Mouse (Mus musculus): ENCODE results near the gene Olfr1373.
"Not testable (repeated sequence)": the region's sequence is repeated elsewhere in the genome, so short reads cannot be mapped to it uniquely, and the experiment has no call there.

Gene Olfr1373

DNA sequence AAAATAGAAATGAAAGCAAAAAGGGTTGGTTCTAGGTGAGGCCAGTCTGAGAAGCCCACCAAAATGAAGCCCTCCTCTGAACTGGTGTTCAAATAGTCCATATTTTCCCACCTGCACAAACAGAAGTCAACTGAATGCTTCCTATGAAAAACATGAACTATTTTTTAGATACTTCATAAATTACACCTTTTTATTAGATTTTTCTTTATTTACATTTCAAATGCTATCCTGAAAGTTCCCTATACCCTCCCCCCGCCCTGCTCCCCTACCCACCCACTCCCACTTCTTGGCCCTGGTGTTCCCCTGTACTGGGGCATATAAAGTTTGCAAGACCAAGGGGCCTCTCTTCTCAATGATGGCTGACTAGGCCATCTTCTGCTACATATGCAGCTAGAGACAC lies at the start of gene Olfr1373:
Gene Olfr1373 (minus strand): TSS at position 101 of the 400 bp plus-strand sequence.
- DNase-seq (ENCODE audit: low spot score in 2 of 2), result not testable (repeated sequence)

DNA sequence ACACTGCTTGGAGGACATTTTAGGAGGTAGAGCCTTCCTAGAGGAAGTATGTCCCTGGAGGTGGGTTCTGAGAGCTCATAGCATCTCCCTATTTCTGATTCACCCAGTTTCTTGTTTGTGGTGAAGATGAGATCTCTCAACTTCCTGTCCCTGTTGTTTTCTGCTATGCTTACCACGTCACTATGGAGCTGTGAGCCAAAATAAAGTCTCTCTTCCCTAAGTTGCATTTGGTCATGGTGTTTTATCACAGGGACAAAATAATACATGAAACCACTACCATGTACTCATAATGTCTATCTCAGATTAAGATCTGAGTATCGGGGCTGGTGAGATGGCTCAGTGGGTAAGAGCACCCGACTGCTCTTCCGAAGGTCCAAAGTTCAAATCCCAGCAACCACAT lies 35.3 kb upstream of the Olfr1373 start:
- not testable (repeated sequence) for DNase-seq (ENCODE audit: low spot score in 2 of 2)

DNA sequence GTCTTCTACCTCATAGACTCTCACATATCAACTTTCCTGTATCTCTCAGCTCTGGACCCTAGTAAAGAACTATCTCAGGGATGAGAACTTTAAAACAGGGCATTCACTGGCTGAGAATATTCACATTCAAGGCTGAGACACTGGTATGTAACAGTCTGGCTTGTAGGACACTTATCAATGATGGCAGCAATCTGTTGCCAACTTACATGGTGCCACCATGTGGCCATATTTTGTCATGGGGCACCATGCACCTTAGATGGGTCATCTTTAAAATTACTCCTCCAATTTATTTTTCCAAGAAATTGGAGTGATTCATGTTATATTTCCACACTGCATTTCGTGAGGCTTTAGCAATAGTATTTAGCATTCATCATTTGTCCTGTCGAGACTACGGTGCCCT lies 34.6 kb upstream of the Olfr1373 start:
- not testable (repeated sequence) for DNase-seq (ENCODE audit: low spot score in 2 of 2)

GRCm38 (mm10) chr11:52168461-52168860 lies 23.1 kb upstream of the Olfr1373 start:
- DNase-seq (ENCODE audit: low spot score in 2 of 2), result no peak

- DNase-seq (ENCODE audit: low spot score in 2 of 2), result not testable (repeated sequence)
Measured at GRCm38 (mm10) chr11:52167901-52168302, 22.6 kb upstream of the Olfr1373 start.

- DNase-seq (ENCODE audit: low spot score in 2 of 2), result no peak
Measured at GRCm38 (mm10) chr11:52167126-52167525, 21.8 kb upstream of the Olfr1373 start.

DNA sequence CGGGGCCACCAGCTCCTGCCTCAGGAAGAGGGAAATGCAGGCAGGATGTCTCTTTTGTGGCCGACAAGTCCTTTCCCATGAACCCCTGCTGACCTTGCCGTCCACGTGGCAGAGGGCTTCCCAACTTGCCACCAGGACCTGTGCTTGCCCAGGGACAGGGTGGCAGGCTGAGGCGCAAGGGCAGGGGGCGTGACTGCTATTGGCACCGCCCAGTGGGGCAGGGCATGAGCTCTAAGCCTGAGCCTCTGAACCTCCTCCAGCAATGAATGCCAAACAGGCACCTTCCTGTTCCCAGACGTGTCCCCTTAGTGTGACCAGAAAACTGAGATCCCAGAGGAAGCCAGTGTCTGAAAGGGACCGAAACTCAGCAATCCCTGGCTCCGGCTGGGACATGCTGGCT lies 18.6 kb upstream of the Olfr1373 start:
- DNase-seq (ENCODE audit: low spot score in 2 of 2), result peak in 1 of 2 experiments; percentile 24

DNA sequence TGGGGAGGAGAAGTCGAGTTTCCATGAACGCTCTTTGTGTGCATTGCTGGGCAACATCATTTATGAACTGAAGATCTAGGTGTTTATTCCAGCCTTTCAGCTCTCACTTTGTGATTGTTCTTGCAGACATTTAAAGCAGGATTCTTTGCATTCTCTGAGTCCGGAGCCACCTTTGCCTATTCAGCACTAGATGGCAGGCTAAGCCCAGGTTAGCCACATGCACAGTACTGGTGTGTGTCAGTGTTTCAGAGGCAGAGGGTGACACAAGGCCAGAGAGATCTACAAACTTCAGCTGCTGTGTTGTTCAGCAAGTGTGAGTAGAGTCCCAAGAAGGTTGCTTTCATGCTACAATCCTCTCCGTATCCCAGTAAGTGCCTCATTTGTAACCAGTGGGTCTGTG lies 1.7 kb downstream of the Olfr1373 start:
- DNase-seq (ENCODE audit: low spot score in 2 of 2), result not testable (repeated sequence)

DNA sequence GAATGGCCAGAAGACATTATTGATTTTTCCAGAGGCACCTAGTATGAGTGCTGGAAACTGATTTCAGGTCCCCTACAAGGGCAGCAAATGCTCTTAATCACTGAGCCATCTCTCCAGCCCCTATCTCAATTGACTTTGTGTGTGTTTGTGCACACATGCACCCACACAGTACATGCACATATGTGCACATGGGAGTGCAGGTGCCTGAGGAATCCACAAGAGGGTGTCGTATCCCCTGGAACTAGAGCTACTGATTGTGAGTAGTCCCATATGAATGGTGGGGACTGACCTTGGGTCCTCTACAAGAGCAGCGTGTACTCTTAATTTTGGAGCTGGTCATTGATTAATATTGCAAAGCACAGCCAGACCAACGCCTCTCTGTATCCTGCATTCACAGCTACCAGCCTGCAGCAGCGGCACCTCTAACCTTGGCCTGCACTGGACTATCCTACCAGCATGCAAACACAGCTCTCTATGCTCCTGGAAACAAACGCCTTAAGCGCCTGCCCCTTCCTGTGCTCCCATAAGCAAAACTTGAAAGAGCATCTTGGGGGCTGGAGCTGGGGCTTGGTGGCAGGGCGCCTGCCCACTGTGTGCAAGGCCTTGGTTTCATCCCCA lies 14.8 kb downstream of the Olfr1373 start:
- DNase-seq (ENCODE audit: low spot score in 2 of 2), result no peak

DNA sequence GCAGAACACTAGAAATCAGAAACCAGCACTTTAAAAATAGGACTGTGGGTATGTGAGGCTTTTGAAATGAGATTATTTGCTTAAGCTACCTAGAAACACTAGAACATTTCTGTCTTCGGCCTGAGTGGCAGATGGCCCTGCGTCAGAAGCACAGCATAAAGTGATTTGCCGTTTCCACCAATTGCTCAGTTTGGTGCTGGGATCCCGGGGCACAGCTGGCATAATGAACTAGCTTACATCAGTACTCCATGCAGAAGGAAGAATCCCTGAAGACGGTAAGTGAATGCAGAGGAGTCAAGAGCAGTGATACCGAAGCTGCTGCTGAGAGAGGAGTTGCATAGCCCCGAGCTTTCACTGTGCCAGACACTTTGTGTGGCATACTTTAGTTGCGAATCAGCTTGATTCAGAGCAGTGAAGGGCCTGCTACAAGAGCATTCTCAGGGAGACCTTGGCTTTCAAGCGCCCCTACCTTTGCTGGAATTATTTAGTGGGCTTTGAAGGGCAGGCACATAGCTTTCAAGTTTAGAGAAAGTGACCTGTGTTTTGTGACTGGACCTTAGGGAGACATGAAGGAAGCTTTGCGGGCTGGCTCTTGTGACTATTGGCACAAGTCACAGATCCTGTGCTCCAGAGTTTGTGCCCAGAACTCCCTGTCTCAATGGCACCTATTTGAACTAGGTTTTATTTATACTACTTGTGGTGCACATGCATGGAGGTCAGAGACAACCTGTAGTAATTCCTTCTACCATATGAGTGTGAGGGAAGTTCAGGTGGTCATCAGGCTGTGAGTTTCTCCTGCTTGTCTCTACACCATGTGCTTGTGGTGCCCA lies 15.5 kb downstream of the Olfr1373 start:
- DNase-seq (ENCODE audit: low spot score in 2 of 2), result no peak

GRCm38 (mm10) chr11:52129171-52129570 lies 16.2 kb downstream of the Olfr1373 start:
- DNase-seq (ENCODE audit: low spot score in 2 of 2), result no peak

GRCm38 (mm10) chr11:52128316-52129061 lies 16.8 kb downstream of the Olfr1373 start:
- no peak for DNase-seq (ENCODE audit: low spot score in 2 of 2)

GRCm38 (mm10) chr11:52127760-52128159 lies 17.6 kb downstream of the Olfr1373 start:
- DNase-seq (ENCODE audit: low spot score in 2 of 2), result no peak

GRCm38 (mm10) chr11:52127169-52127568 lies 18.2 kb downstream of the Olfr1373 start:
- DNase-seq (ENCODE audit: low spot score in 2 of 2), result no peak

GRCm38 (mm10) chr11:52124468-52124867 lies 20.9 kb downstream of the Olfr1373 start:
- DNase-seq (ENCODE audit: low spot score in 2 of 2), result no peak

DNA sequence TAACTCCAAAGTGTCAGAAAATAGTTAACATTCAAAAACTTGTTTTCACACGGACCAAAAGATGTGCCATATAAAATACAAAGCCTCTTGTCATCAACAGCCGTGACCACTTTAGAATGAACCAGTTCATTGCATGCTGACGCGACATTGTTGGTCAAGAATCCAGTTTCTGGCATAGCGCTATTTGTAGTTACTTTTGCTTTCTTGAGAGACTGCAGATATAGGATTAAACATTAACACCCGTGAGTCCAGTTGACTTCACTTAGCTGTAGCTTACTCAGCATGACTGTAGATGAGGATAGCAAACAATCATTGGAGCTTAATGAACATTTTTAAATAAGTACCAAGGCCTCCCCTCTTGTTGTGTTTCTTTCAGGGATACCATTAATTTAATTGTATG lies 23.3 kb downstream of the Olfr1373 start:
- DNase-seq (ENCODE audit: low spot score in 2 of 2), result no peak

- DNase-seq (ENCODE audit: low spot score in 2 of 2), result not testable (repeated sequence)
Measured at GRCm38 (mm10) chr11:52120415-52120814, 24.9 kb downstream of the Olfr1373 start.

- DNase-seq (ENCODE audit: low spot score in 2 of 2), result no peak
Measured at GRCm38 (mm10) chr11:52117156-52117555, 28.2 kb downstream of the Olfr1373 start.

DNA sequence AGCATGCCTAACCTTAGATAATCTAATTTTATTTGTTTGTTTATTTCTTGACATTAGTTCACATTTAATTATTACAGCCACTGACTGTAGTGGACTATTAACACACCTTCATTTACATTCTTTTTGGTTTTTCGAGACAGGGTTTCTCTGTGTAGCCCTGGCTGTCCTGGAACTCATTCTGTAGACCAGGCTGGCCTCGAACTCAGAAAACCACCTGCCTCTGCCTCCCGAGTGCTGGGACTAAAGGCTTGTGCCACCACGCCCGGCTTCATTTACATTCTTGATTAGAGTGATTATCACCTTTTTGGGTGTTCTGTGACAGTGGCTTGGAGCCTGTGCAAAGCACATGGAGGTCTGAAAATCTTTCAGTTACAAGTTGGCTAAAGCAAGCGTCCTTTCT lies 29.2 kb downstream of the Olfr1373 start:
- DNase-seq (ENCODE audit: low spot score in 2 of 2), result not testable (repeated sequence)

- no peak for DNase-seq (ENCODE audit: low spot score in 2 of 2)
Measured at GRCm38 (mm10) chr11:52115479-52115878, 29.8 kb downstream of the Olfr1373 start.

- no peak for DNase-seq (ENCODE audit: low spot score in 2 of 2)
Measured at GRCm38 (mm10) chr11:52109421-52109820, 35.9 kb downstream of the Olfr1373 start.

GRCm38 (mm10) chr11:52108796-52109195 lies 36.5 kb downstream of the Olfr1373 start:
- no peak for DNase-seq (ENCODE audit: low spot score in 2 of 2)

Data from spleen, postnatal 10 days (tissue).